Mouse (Mus musculus) erythroblast, embryonic 14.5 days (primary cell): Measurements from ENCODE around the gene Phxr2. TPM values are rescaled to one million over a fixed set of nuclear protein-coding genes. Genes with fewer than 3 reads are reported as not detected.

ENCODE experiments used
- H3K27me3 ChIP-seq: 2 replicates; pipeline ENCODE4 v1.6.1; 2012; ENCODE audit warnings: inconsistent platforms; ENCODE audit not compliant: control insufficient read depth
- H3K36me3 ChIP-seq: 2 replicates; pipeline ENCODE4 v1.6.1; 2012; ENCODE audit warnings: mild to moderate bottlenecking, inconsistent platforms; ENCODE audit not compliant: control insufficient read depth
- H3K4me1 ChIP-seq: 2 replicates; pipeline ENCODE4 v1.6.1; 2012; ENCODE audit warnings: inconsistent platforms; ENCODE audit not compliant: control insufficient read depth
- H3K4me3 ChIP-seq: replicated peaks from 2 replicates; pipeline ENCODE3; 2012; ENCODE audit warnings: moderate library complexity, mild to moderate bottlenecking, inconsistent platforms
- H3K9me3 ChIP-seq: 2 replicates; pipeline ENCODE4 v1.6.1; 2012; ENCODE audit warnings: low read length, inconsistent platforms, mixed read lengths; ENCODE audit not compliant: control insufficient read depth
- GATA1 ChIP-seq: IDR thresholded peaks from 2 replicates; pipeline ENCODE4 v1.6.1; 2012; ENCODE audit warnings: low read length, inconsistent platforms, mixed read lengths
- TAL1 ChIP-seq: IDR thresholded peaks from 3 replicates; pipeline ENCODE4 v1.6.1; 2012; ENCODE audit warnings: low read length, inconsistent platforms, mixed read lengths
- polyA plus RNA-seq: library from polyadenylated mRNA; stranded (reverse); fragments of >175 nt; gene quantifications from 2 replicates; pipeline ENCODE4 v1.2.3, GENCODE M21; 2012

The Phxr2 gene
- polyA plus RNA-seq, 1 experiment: not detected

DNA sequence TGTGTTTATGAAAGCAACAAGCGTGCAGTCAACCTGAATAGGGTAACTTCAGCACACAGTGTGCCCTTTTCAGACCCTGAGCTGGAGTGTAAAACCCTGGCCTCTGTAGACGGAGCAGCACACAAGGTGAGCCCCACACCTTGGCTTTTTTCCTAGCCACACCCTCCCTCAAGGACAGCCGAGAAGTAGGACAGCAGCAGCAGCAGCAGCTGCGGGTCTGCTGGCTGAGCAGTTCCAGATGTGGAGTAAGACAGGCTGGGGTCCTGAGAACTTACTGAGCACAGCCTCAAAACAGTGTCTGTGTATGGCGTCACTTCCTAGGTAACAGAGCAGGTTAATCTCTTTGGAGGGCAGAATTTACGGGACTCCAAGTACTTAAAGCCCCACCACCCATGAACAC is 7.4 kb downstream of the Phxr2 start:
- Histone ChIP-seq H3K9me3 (no peaks in the 10 kb centered on the region), H3K4me3 (no peak overlapping the region), H3K36me3 (no peaks in the 10 kb centered on the region), H3K4me1 (peaks cover 5% of the 10 kb centered on the region), H3K27me3 (no peaks in the 10 kb centered on the region)
- TF ChIP-seq GATA1 (no peak), TAL1 (no peak)

DNA sequence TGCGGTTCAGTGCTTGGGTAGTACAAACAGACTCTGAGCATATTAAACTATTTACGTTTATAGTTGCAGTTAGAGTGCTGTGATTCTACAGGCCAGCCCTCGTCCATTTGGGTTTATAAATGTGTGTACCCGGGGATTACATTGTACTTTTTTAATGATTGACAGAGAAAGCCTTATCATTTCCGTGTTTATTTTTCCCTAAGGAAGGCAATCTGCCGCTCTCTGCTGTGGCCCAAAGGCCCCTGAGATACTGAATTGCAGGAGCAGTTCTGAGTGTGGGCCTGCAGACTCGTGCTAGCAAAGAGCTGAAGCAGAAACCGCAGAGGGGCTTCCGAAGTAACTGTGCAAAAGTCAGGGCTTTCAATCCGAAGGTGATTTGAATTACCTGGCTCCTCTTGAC is 8.2 kb downstream of the Phxr2 start:
- no peak overlapping the region for H3K4me3 ChIP-seq
- H3K4me1 ChIP-seq: peaks cover 5% of the 10 kb centered on the region
- no peaks in the 10 kb centered on the region for H3K36me3 ChIP-seq
- no peaks in the 10 kb centered on the region for H3K27me3 ChIP-seq
- H3K9me3 ChIP-seq: no peaks in the 10 kb centered on the region
- no peak for TF ChIP-seq TAL1
- no peak for TF ChIP-seq GATA1

DNA sequence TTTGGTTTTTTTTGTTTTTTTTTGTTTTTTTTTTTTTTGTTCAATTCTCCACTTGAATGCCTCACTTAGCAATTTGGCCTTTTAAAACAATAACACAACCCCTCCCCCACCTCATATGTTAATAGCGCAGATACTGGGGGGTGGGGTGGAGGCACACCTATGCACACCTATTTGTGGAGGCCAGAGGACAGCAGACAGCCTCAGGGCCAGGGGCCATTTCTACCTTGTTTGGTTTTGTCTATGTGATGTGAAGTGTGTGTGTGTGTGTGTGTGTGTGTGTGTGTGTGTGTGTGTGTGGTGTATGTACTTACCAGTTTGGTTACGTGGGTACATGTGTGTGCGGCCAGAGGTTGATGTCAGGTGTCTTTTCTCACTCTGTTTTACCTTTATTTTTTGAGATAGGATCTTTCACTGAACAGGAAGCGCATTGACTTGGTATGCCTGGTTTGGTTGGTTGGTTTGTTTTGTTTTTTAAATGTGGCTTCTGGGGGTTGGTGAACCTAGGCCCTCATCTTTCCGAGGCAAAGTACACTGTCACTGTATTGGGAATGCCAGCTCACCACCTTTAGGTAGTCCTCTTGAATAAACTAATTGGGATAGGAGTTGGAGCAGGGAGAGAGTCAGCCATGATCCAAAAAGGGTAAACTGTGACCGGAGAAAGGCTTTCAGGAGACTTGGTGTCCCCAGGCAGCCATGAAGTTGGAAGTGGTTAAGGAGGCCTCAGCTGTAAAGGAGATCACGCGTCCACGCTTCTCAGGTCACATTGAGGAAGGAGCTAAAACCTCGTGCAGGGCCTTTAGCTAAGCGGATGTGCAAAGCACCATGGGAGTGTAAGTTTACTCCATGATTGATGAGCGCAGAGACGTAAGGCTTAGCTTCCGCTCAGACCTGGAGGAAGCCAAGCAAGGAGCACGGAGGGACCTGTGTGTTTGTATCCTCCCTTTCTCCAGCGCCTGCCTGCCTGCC is 9.2 kb downstream of the Phxr2 start:
- Histone ChIP-seq H3K36me3 (no peaks in the 10 kb centered on the region), H3K9me3 (no peaks in the 10 kb centered on the region), H3K4me1 (peaks cover 5% of the 10 kb centered on the region), H3K4me3 (no peak overlapping the region), H3K27me3 (no peaks in the 10 kb centered on the region)
- no peak for TF ChIP-seq TAL1
- TF ChIP-seq GATA1: no peak

DNA sequence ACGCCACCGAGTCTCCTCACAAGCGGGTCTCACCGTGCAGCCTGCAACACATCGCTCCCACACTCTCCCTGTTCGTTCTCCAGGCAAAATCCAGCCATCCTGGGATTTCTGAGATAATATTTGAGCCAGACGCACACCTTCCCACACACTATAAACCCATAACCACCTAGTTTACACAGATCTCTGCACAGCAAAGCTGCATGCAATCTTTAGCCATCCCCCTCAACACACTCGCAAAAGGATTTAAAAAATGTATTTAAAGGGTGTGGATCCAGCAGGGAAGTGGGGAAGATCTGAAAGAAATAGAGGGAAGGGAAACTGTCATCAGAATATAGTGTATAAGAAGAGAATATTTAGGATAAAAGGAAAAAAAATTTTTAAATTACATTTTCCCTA is 9.9 kb downstream of the Phxr2 start:
- H3K27me3 ChIP-seq: no peaks in the 10 kb centered on the region
- H3K4me1 ChIP-seq: peaks cover 7% of the 10 kb centered on the region
- peaks cover 2% of the 10 kb centered on the region for H3K36me3 ChIP-seq
- H3K4me3 ChIP-seq: no peak overlapping the region
- TF ChIP-seq GATA1 (no peak), TAL1 (no peak)
- H3K9me3 ChIP-seq: no peaks in the 10 kb centered on the region

DNA sequence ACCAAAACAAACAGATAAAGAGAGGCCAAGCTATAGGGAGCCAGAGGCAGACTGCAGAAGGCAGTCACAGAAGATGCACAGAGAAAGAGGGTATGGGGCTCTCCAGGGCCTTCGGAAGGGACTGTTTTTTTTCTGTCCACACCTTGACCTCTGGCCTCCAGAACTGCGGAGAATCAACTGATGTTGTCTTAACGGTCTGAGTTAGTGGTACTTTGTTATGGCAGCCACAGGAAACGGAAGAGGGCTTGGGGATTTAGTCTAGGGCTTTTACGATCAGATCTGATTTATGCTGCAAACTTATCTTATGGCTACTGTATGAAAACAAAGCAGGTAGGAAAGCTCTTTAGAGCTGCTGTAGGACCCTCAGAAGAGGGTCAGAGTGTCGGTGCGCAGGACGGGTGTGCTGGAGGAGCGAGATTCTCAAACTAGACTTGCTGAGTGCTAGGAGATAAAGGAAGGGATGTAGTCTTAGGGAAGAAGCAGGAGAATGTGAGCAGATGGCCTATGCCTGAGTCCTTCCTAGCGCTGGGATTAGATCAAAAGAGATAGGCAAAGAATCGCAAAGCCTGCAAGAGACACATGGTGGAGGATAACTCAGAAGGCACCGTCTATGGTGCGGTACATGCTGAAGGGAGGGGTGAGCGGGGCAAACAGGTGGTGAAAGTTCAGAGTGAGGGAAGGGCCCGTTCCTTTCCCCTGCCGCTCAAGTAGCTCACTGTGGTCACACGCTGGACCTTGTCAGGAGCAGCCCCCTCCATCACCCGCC is 10.5 kb downstream of the Phxr2 start:
- peaks cover 4% of the 10 kb centered on the region for H3K36me3 ChIP-seq
- H3K9me3 ChIP-seq: no peaks in the 10 kb centered on the region
- TF ChIP-seq GATA1 (no peak), TAL1 (no peak)
- no peaks in the 10 kb centered on the region for H3K27me3 ChIP-seq
- no peak overlapping the region for H3K4me3 ChIP-seq
- peaks cover 8% of the 10 kb centered on the region for H3K4me1 ChIP-seq

DNA sequence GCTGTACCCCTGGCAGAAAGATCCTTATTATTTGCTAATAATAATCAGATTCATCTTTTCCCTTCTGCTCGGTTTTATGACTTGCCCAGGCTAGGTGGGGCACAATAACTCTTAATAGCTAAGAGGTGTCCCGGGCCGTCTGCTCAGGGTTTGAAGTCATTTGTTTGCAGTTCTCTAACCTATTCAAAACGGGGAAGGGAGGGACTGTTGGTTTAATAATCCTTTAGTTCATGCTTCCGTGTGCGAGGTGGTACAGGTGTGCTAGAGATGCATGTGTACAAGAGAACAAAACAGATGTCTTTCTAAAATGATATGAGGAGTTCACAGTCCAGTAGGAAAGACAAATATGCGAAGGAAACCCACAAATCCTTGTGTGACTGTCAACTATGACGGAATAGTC is 11.8 kb downstream of the Phxr2 start:
- Histone ChIP-seq H3K27me3 (no peaks in the 10 kb centered on the region), H3K36me3 (peaks cover 15% of the 10 kb centered on the region), H3K4me3 (no peak overlapping the region), H3K4me1 (peaks cover 8% of the 10 kb centered on the region), H3K9me3 (peaks cover 5% of the 10 kb centered on the region)
- TF ChIP-seq GATA1 (no peak), TAL1 (no peak)

DNA sequence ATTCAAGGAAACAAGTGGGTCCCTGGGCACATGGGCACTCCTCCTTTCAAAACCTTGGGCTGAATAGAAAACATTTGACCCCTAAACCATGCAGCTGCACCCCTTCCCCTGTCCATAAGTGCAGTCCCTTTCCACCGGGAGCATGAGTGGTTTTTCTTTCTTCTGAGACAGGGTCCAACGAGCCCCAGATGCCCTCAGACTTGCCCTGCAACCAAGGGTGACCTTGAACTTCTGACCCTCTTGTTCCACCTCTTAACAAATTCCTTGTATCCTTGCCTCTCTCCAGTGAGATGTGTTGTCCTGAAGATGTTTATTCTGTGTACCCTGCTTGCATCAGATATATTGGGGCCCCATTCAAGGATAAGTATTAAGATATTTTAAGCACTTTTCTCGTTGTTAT is 12.6 kb downstream of the Phxr2 start:
- Histone ChIP-seq H3K27me3 (no peaks in the 10 kb centered on the region), H3K4me1 (peaks cover 16% of the 10 kb centered on the region)
- no peak for TF ChIP-seq TAL1
- TF ChIP-seq GATA1: no peak

DNA sequence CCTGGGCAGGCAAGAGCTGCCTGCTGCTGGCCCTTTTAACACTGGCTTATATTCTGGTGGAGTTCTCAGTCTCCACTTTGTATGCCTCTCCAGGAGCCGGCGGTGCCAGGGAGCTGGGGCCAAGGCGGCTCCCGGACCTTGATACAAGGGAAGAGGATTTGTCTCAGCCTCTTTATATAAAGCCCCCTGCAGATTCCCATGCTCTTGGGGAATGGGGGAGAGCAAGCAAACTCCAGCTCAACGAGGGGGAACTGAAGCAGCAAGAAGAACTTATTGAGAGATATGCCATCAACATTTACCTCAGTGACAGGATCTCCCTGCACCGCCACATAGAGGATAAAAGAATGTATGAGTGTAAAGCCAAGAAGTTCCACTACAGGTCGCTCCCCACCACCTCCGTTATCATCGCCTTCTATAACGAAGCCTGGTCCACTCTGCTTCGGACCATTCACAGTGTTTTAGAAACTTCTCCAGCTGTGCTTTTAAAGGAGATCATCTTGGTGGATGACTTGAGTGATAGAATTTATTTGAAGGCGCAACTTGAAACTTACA is 17.6 kb downstream of the Phxr2 start:
- no peak for TF ChIP-seq TAL1
- no peak for TF ChIP-seq GATA1
- peaks cover 36% of the 10 kb centered on the region for H3K4me1 ChIP-seq
- H3K9me3 ChIP-seq: peaks cover 9% of the 10 kb centered on the region
- peaks cover 25% of the 10 kb centered on the region for H3K36me3 ChIP-seq
- no peaks in the 10 kb centered on the region for H3K27me3 ChIP-seq
- H3K4me3 ChIP-seq: peak overlapping the region; percentile 94

More for the DNA sequence above, 12.6 kb downstream of the Phxr2 start:
- Histone ChIP-seq H3K4me3 (no peak overlapping the region), H3K9me3 (peaks cover 9% of the 10 kb centered on the region), H3K36me3 (peaks cover 22% of the 10 kb centered on the region)

DNA sequence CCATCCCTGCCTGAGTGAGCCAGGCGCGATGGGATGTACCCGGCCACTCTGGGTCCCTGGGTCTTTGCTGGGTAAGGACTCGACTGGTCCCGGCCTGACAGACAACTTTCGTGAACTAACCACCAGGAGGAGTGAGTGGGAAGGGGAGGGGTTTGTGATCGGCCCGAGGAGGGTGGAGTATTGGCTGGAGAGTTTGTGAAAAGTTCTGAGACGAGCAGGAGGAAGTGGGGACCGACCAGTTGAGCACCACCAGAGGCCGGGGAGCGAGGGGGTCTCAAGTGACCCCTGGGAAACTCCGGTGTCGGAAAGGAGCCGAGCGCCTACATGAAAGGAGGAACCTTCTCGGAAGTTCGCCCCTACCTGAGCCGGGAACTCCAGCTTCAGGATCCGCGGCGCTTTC is 18.2 kb downstream of the Phxr2 start, which contains the start of gene Galnt4:
TSS of gene Galnt4 (plus strand) at position 196 of the 400 bp plus-strand sequence.
- Histone ChIP-seq H3K4me1 (peaks cover 36% of the 10 kb centered on the region), H3K27me3 (no peaks in the 10 kb centered on the region), H3K4me3 (peak within 1 kb of the TSS; percentile 94), H3K36me3 (peaks cover 27% of the 10 kb centered on the region), H3K9me3 (peaks cover 9% of the 10 kb centered on the region)
- no peak for TF ChIP-seq GATA1
- TF ChIP-seq TAL1: no peak
